Mouse (Mus musculus) thymus, postnatal 10 days (tissue): ENCODE measurements around the gene Cd80.

Experiments used
- DNase-seq, 2 experiments: peaks; one replicate each; pipeline ENCODE4 v3.0.0; 2021; ENCODE audit warnings: low spot score in 2 of 2

Gene Cd80

GRCm38 (mm10) chr16:38522129-38523084 is 67.0 kb downstream of the Cd80 start, which contains the start of gene Timmdc1:
Timmdc1 (minus strand) TSS chr16:38522663.
- peak; percentile 93 to 97 for DNase-seq

- no peak for DNase-seq
Observed at GRCm38 (mm10) chr16:38526264-38526663, 70.9 kb downstream of the Cd80 start.

GRCm38 (mm10) chr16:38536544-38537146 is 81.3 kb downstream of the Cd80 start:
- peak; percentile 52 to 80 for DNase-seq

- no peak for DNase-seq
Observed at GRCm38 (mm10) chr16:38538716-38539380, 83.5 kb downstream of the Cd80 start.
